Mouse (Mus musculus) neural tube, embryonic 15.5 days (tissue): Measurements from ENCODE around the gene Gja3. TPM values are rescaled to one million over a fixed set of nuclear protein-coding genes. Genes with fewer than 3 reads are reported as not detected.
"Not testable (repeated sequence)": the region's sequence is repeated elsewhere in the genome, so short reads cannot be mapped to it uniquely, and the experiment has no call there.

ENCODE experiments used
- ATAC-seq: fragments of 200-750 bp; cut with Nextera tagmentation; 2 replicates; pipeline ENCODE4 v1.8.0; 2017; ENCODE audit warnings: mild to moderate bottlenecking, moderate TSS enrichment, moderate library complexity; ENCODE audit not compliant: low FRiP score
- H3K27ac ChIP-seq: fragments of 300-500 bp; sonication (generic); replicated peaks from 2 replicates; pipeline ENCODE4 v1.5.1; 2015; ENCODE audit warnings: mild to moderate bottlenecking, inconsistent platforms
- H3K27me3 ChIP-seq: fragments of 300-500 bp; sonication (generic); replicated peaks from 2 replicates; pipeline ENCODE4 v1.6.1; 2015; ENCODE audit warnings: inconsistent platforms
- H3K36me3 ChIP-seq: fragments of 300-500 bp; sonication (generic); 2 replicates; pipeline ENCODE4 v1.6.1; 2015; ENCODE audit warnings: inconsistent platforms
- H3K4me1 ChIP-seq: fragments of 300-500 bp; sonication (generic); 2 replicates; pipeline ENCODE4 v1.6.1; 2015; ENCODE audit warnings: inconsistent platforms
- H3K4me2 ChIP-seq: fragments of 300-500 bp; sonication (generic); 2 replicates; pipeline ENCODE4 v1.6.1; 2015; ENCODE audit warnings: inconsistent platforms, mild to moderate bottlenecking, moderate library complexity
- H3K4me3 ChIP-seq: fragments of 300-500 bp; sonication (generic); replicated peaks from 2 replicates; pipeline ENCODE4 v1.5.1; 2015; ENCODE audit warnings: mild to moderate bottlenecking, inconsistent platforms
- H3K9ac ChIP-seq: fragments of 300-500 bp; sonication (generic); replicated peaks from 2 replicates; pipeline ENCODE4 v1.6.1; 2015; ENCODE audit warnings: mild to moderate bottlenecking, inconsistent platforms
- H3K9me3 ChIP-seq: fragments of 300-500 bp; sonication (generic); replicated peaks from 2 replicates; pipeline ENCODE4 v1.6.1; 2016; ENCODE audit warnings: inconsistent platforms
- WGBS: fragments of 180-500 bp; shearing (Covaris S2); methylation state at CpG from one replicate; pipeline ENCODE4 v1.1.7; 2015; ENCODE audit warnings: mixed read lengths; 5-methylcytosine and 5-hydroxymethylcytosine counted together
- polyA plus RNA-seq: library from polyadenylated mRNA; unstranded; fragments of >200 nt; fragmentation: Nextera tagmentation; extraction: Ambion mirVana; gene quantifications from 2 replicates; pipeline ENCODE4 v1.2.1, GENCODE M21; 2015

The Gja3 gene
- polyA plus RNA-seq, 1 experiment from 2014 or later, result 2.2 TPM

DNA sequence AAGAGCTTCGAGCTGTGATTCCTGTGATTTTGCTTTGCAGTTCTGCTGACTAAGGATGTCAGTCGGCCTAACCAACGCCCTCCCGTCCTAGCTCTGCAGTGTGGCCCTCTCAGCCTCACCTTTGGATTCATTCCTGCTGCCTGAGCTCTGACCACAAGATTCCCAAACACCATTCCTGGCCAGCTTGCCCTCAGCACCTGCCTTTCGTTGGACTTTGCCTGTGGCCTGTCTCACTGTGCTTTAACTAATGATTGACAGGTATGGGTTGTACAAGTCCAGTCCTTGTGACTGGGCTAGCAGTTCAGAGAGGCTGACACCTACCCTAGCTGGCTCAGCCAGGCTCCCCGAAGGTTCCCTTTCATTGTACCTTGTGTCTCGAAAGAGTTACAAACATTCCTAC lies 31.2 kb upstream of the Gja3 start:
- 87% methylated on average over 7 of the region's 7 CpGs for WGBS

DNA sequence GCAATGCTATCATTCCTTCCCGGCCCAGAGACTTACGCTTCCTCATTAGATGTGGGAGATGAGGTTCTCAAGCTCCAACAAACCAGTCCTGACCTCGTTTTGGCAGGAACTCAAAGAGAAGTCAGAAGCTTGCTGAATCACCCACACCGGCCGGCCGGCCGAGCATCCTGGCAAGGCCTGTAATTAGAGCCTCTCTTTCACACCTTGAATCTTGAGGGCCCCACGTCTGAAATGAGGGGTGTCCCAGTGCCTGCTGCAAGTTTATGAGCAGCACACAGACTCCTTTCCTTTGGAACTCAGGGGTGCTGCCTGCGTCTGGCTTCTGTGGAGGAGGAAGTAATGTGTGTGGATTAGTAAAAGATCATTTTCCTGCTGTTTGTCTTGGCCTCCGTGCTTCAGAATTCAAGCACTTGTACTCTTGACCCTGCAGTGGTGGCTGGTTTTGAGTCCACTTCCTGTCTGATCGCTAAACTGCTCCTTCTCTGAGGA lies 26.3 kb upstream of the Gja3 start:
- no peak for ATAC-seq
- no peaks in the 10 kb centered on the region for H3K9me3 ChIP-seq
- H3K4me3 ChIP-seq, result no peak overlapping the region
- no peak overlapping the region for H3K9ac ChIP-seq
- H3K27me3 ChIP-seq, result no peaks in the 10 kb centered on the region
- H3K4me2 ChIP-seq, result no peak overlapping the region
- no peak overlapping the region for H3K27ac ChIP-seq
- 63% methylated on average over 11 of the region's 11 CpGs for WGBS
- H3K36me3 ChIP-seq, result no peaks in the 10 kb centered on the region
- no peaks in the 10 kb centered on the region for H3K4me1 ChIP-seq

More for the DNA sequence above, 31.2 kb upstream of the Gja3 start:
- H3K9me3 ChIP-seq, result no peaks in the 10 kb centered on the region
- ATAC-seq, result no peak
- H3K27ac ChIP-seq, result no peak overlapping the region
- no peaks in the 10 kb centered on the region for H3K4me1 ChIP-seq
- no peak overlapping the region for H3K4me3 ChIP-seq
- H3K36me3 ChIP-seq, result no peaks in the 10 kb centered on the region
- H3K27me3 ChIP-seq, result no peaks in the 10 kb centered on the region
- H3K4me2 ChIP-seq, result no peak overlapping the region
- no peak overlapping the region for H3K9ac ChIP-seq

DNA sequence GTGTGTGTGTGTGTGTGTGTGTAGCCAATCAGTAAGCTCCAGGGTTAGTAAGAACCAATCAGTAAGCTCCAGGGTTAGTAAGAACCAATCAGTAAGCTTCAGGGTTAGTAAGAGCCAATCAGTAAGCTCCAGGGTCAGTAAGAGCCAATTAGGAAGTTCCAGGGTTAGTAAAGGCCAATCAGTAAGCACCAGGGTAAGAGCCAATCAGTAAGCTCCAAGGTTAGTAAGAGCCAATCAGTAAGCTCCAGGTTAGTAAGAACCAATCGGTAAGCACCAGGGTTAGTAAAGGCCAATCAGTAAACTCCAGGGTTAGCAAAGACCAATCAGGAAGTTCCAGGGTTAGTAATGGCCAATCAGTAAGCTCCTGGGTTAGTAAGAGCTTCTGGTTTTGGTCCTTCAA lies 25.0 kb upstream of the Gja3 start:
- Histone ChIP-seq H3K9ac (no peak overlapping the region), H3K36me3 (no peaks in the 10 kb centered on the region), H3K4me1 (no peaks in the 10 kb centered on the region), H3K4me3 (no peak overlapping the region), H3K27ac (no peak overlapping the region), H3K4me2 (no peak overlapping the region), H3K27me3 (no peaks in the 10 kb centered on the region), H3K9me3 (no peaks in the 10 kb centered on the region)
- ATAC-seq, result no peak
- WGBS, result 97% methylated on average over 1 of the region's 1 CpGs

DNA sequence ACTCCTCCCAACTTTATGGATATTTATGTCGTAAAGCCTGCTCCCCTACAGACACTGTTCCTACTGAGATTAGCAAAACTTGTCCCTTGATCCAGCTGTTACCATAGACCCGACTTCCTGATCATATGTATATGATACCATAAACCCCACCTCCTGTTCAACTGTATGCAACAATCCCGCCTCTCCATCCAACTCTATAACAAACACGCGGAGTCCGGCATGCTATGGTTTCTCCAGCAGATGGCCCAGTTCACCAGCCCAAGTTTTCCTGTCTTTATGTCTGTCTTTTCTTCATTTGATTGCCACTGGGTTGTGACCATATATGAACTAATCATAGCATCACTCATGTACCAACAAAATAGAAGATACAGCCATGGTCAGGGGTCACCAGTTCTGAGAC lies 17.6 kb upstream of the Gja3 start:
- no peak for ATAC-seq
- H3K4me2 ChIP-seq, result no peak overlapping the region
- H3K9ac ChIP-seq, result no peak overlapping the region
- no peaks in the 10 kb centered on the region for H3K4me1 ChIP-seq
- H3K36me3 ChIP-seq, result no peaks in the 10 kb centered on the region
- no peak overlapping the region for H3K4me3 ChIP-seq
- H3K9me3 ChIP-seq, result no peaks in the 10 kb centered on the region
- no peak overlapping the region for H3K27ac ChIP-seq
- WGBS, result 88% methylated on average over 6 of the region's 6 CpGs
- no peaks in the 10 kb centered on the region for H3K27me3 ChIP-seq

DNA sequence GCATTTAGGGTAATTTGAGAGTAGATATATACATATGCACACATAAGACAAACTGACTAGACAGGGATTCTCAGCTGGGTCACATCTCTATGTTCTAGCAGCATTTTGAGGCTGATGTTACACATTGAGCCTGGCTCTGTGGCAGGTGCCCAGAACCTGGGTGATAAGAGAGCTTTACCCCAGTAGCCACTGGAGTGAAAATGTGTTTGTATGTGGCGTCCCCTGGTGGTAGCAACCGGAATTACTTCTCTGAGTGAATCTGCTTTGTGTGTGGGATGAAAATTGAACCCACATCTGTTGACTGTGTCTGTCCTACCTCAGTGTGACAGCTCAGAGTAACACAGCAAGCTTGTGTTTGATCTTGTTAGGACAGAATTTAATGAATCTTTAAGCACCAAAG lies 12.0 kb upstream of the Gja3 start:
- ATAC-seq, H3K27me3 ChIP-seq, H3K9ac ChIP-seq, H3K4me3 ChIP-seq, H3K36me3 ChIP-seq, H3K9me3 ChIP-seq, H3K4me1 ChIP-seq, H3K4me2 ChIP-seq, H3K27ac ChIP-seq: not testable (repeated sequence)
- WGBS, result 0% methylated on average over 2 of the region's 2 CpGs

DNA sequence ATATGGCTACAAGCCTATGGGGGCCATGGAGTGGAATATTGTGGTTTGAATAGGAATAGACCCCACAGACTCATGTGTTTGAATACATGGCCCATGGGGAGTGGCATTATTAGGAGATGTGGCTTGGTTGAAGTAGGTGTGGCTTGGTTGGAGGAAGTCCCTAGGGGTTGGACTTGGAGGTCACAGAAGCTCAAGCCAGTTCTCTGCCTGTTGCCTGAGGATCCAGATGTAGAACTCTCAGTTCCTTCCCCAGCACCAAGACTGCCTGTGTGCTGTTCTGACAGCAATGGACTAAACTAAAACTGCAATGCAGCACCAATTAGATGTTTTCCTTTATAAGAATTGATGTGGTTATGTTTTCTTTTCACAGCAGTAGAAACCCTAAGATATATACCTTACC lies 8.2 kb upstream of the Gja3 start:
- no peaks in the 10 kb centered on the region for H3K27me3 ChIP-seq
- H3K36me3 ChIP-seq, result no peaks in the 10 kb centered on the region
- no peaks in the 10 kb centered on the region; the same call in 1 of the 2 replicates for H3K9me3 ChIP-seq
- ATAC-seq, result no peak
- H3K4me3 ChIP-seq, result no peak overlapping the region
- no peak overlapping the region for H3K9ac ChIP-seq
- H3K27ac ChIP-seq, result no peak overlapping the region
- H3K4me1 ChIP-seq, result no peaks in the 10 kb centered on the region
- H3K4me2 ChIP-seq, result no peak overlapping the region

DNA sequence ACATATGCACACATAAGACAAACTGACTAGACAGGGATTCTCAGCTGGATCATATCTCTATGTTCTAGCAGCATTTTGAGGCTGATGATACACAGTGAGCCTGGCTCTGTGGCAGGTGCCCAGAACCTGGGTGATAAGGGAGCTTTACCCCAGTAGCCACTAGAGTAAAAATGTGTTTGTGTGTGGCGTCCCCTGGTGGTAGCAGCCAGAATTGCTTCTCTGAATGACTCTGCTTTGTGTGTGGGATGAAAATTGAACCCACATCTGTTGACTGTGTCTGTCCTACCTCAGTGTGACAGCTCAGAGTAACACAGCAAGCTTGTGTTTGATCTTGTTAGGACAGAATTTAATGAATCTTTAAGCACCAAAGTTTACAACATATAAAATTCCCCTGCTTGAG lies 2.2 kb upstream of the Gja3 start:
- ATAC-seq, H3K4me3 ChIP-seq, H3K4me2 ChIP-seq, H3K27ac ChIP-seq, H3K9ac ChIP-seq, H3K36me3 ChIP-seq, H3K9me3 ChIP-seq: not testable (repeated sequence)
- Histone ChIP-seq H3K4me1 (peaks cover 14% of the 10 kb centered on the region), H3K27me3 (peaks cover 43% of the 10 kb centered on the region)
- 0% methylated on average over 1 of the region's 1 CpGs for WGBS

DNA sequence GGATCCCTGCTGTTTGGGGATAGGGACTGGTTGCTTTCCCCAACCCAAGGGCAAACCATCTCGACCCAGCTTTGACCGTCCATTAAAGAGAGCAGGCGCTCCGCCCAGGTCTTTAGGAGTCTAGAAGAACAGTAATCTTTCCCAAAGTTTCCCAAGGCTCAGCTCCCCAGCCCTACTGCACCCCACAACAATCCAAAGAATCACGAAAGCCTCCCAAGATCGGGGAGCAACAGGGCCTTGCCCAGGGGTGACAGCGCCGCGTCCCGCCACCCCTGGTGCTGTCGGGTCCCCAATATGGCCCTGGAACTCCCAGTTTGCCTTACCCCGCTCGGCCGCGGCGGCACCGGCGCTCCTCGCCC lies 717 bp downstream of the Gja3 start:
- Histone ChIP-seq H3K36me3 (no peaks in the 10 kb centered on the region), H3K27me3 (peaks cover 46% of the 10 kb centered on the region), H3K4me1 (peaks cover 14% of the 10 kb centered on the region), H3K27ac (no peak overlapping the region), H3K4me2 (peak overlapping the region; percentile 97), H3K9ac (no peak overlapping the region), H3K4me3 (peak overlapping the region; percentile 50), H3K9me3 (no peaks in the 10 kb centered on the region)
- ATAC-seq, result no peak
- 5% methylated on average over 19 of the region's 19 CpGs for WGBS

DNA sequence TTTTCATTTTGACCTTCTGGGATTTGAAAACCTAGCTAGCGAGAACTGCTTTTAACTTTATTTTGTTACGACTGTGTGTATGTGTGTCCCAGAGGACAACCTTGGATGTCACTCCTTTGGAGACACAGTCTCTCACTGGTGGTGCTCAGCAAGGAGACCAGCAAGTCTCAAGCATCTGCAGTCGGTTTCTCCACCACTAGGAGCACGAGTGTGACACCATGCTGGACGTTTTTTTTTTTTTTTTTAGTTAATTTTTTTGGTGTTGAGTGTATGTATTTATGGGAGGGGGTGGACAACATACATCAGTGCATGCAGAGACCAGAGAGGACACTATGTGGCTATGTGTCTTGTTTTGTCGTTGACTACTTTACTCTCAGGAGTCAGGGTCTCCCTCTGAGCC lies 5.2 kb downstream of the Gja3 start:
- no peak for ATAC-seq
- Histone ChIP-seq H3K4me3 (no peak overlapping the region), H3K9me3 (no peaks in the 10 kb centered on the region), H3K27me3 (peaks cover 25% of the 10 kb centered on the region), H3K4me2 (no peak overlapping the region), H3K27ac (no peak overlapping the region), H3K9ac (no peak overlapping the region), H3K4me1 (peaks cover 7% of the 10 kb centered on the region), H3K36me3 (no peaks in the 10 kb centered on the region)
- WGBS, result 72% methylated on average over 6 of the region's 6 CpGs

DNA sequence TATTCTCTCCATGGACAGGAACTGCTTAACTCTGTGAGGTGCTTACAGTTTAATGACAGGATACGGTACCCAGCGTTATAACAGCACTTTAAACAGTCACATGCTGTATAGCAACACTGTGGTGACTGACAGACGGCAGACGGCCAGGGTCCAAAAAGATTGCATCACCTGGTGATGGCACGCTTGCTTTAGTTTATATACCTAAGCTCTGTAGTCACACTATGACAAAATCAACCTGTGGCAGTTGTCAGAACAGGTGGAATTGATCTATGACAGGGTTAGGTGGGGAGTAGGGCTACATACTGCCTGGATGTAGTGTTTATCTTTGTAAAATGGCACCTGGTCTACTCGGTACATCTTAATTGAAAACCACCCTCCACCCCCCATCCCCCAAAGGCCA lies 14.0 kb downstream of the Gja3 start:
- Histone ChIP-seq H3K4me3 (no peak overlapping the region), H3K9ac (no peak overlapping the region), H3K27me3 (no peaks in the 10 kb centered on the region), H3K36me3 (no peaks in the 10 kb centered on the region), H3K4me1 (no peaks in the 10 kb centered on the region), H3K9me3 (no peaks in the 10 kb centered on the region), H3K4me2 (no peak overlapping the region), H3K27ac (no peak overlapping the region)
- no peak for ATAC-seq
- WGBS, result 89% methylated on average over 6 of the region's 6 CpGs

DNA sequence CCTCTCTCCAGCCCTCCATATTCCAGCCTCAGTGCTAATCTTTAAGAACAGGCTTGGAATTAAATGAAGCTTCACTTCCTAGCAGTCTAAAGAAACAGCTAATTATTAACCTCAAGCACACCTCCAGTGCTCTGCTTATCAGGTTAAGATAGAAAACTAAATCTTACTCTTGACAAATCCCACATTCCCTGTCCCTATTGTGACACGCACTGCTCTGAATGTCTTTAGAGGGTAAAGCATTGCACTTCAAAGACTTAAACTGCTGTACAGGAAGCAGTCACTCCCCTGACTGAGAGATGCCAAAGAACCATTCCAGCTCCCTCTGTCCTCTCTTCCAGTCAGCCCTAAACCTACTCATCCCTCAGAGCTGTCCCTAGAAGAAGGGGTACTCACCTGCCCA lies 16.5 kb downstream of the Gja3 start:
- Histone ChIP-seq H3K27ac (no peak overlapping the region), H3K36me3 (no peaks in the 10 kb centered on the region), H3K9ac (no peak overlapping the region), H3K4me2 (no peak overlapping the region), H3K4me3 (no peak overlapping the region), H3K27me3 (no peaks in the 10 kb centered on the region), H3K9me3 (no peaks in the 10 kb centered on the region), H3K4me1 (no peaks in the 10 kb centered on the region)
- ATAC-seq, result no peak
- 69% methylated on average over 1 of the region's 1 CpGs for WGBS

DNA sequence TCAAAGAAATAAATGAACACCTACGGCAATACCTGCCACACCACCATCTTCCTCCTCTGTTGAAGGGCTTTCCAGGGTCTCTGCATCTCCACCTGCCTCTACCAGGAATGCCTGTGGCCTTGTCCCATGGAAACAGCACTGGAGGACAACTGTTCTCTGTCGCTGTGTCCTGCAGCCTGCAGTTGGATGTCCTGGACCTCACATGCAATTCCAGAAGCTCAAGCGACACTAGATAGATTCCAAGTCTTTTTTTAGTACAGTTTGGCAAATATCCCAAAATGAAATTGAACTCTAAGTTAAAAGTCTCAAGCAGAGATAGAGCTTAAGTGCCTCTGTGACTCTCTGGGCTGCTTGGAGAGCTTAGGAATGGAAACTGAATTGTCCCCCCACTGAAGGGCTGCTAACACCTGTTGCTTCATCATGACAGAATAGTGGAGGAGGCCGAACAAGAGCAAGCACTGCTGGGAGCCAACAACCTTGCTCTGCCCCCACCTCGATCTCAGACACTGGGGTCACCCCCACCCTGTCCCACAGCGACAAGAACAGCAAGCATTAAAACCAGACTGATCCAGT lies 22.9 kb downstream of the Gja3 start:
- 82% methylated on average over 6 of the region's 6 CpGs for WGBS
- ATAC-seq, result no peak
- Histone ChIP-seq H3K9ac (no peak overlapping the region), H3K9me3 (no peaks in the 10 kb centered on the region), H3K4me3 (no peak overlapping the region), H3K27ac (no peak overlapping the region), H3K27me3 (no peaks in the 10 kb centered on the region), H3K36me3 (no peaks in the 10 kb centered on the region), H3K4me2 (no peak overlapping the region), H3K4me1 (no peaks in the 10 kb centered on the region)

DNA sequence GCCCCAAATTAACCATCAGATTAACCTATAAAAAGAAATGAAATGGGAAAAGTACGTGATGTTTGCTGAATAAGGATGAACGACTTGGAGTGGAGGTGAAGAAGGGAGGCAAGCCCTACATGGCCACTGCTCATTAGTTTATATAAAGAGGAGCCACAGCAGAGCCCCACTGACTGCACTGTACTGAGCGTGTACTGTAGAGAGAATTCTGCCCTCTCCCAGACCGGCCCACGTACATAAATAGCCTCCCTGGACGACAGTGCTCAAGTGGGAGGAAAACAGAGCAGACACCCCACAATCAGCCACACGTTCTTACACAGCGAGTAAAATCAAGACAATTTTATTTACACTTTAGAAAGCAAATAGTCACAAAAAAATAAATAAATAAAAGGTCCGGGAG lies 23.8 kb downstream of the Gja3 start:
- H3K27ac ChIP-seq, result no peak overlapping the region
- no peaks in the 10 kb centered on the region for H3K36me3 ChIP-seq
- H3K27me3 ChIP-seq, result no peaks in the 10 kb centered on the region
- no peaks in the 10 kb centered on the region for H3K9me3 ChIP-seq
- no peak overlapping the region for H3K9ac ChIP-seq
- no peaks in the 10 kb centered on the region for H3K4me1 ChIP-seq
- no peak overlapping the region for H3K4me3 ChIP-seq
- no peak overlapping the region for H3K4me2 ChIP-seq
- no peak for ATAC-seq
- 75% methylated on average over 9 of the region's 9 CpGs for WGBS
